Mouse (Mus musculus) v-Abl transformed pro-B cells (cell line): ENCODE data around the gene Gpc3.

Source experiments
- in situ Hi-C, 2 experiments: fragments of 400-800 bp; cut with MboI; formaldehyde crosslinking; loops; one replicate each; pipeline ENCODE4 v1.15.1; 2025; ENCODE audit not compliant: unreplicated experiment in 2 of 2

Gene Gpc3

GRCm38 (mm10) chrX:52559995-52560394, 53.8 kb downstream of the Gpc3 start:
- in situ Hi-C loops: no loop called here

- in situ Hi-C loops: no loop called here
Measured at GRCm38 (mm10) chrX:52558526-52558925, 55.2 kb downstream of the Gpc3 start.

- in situ Hi-C loops: no loop called here
Measured at GRCm38 (mm10) chrX:52557489-52557888, 56.3 kb downstream of the Gpc3 start.

GRCm38 (mm10) chrX:52551296-52551695, 62.5 kb downstream of the Gpc3 start:
- in situ Hi-C loops: no loop called here

GRCm38 (mm10) chrX:52544623-52545022, 69.1 kb downstream of the Gpc3 start:
- in situ Hi-C loops: no loop called here

GRCm38 (mm10) chrX:52537282-52537681, 76.5 kb downstream of the Gpc3 start:
- in situ Hi-C loops: no loop called here

- in situ Hi-C loops: no loop called here
Measured at GRCm38 (mm10) chrX:52533766-52534165, 80.0 kb downstream of the Gpc3 start.

- in situ Hi-C loops: no loop called here
Measured at GRCm38 (mm10) chrX:52533098-52533497, 80.7 kb downstream of the Gpc3 start.

GRCm38 (mm10) chrX:52532124-52532523, 81.6 kb downstream of the Gpc3 start:
- in situ Hi-C loops: no loop called here

- in situ Hi-C loops: no loop called here
Measured at GRCm38 (mm10) chrX:52526086-52526485, 87.7 kb downstream of the Gpc3 start.

- in situ Hi-C loops: no loop called here
Measured at GRCm38 (mm10) chrX:52525132-52525531, 88.6 kb downstream of the Gpc3 start.

GRCm38 (mm10) chrX:52514553-52514952, 99.2 kb downstream of the Gpc3 start:
- in situ Hi-C loops: no loop called here

- in situ Hi-C loops: no loop called here
Measured at GRCm38 (mm10) chrX:52511151-52511550, 102.6 kb downstream of the Gpc3 start.

- in situ Hi-C loops: no loop called here
Measured at GRCm38 (mm10) chrX:52503857-52504256, 109.9 kb downstream of the Gpc3 start.

- in situ Hi-C loops: no loop called here
Measured at GRCm38 (mm10) chrX:52489461-52489860, 124.3 kb downstream of the Gpc3 start.

- in situ Hi-C loops: loop anchor here (10.0 to 25.0 kb wide), 3 partner anchors 257 to 482 kb away; no protein-coding TSS in a partner anchor
Measured at GRCm38 (mm10) chrX:52455074-52455588, 158.6 kb downstream of the Gpc3 start.

GRCm38 (mm10) chrX:52453445-52454182, 160.1 kb downstream of the Gpc3 start:
- in situ Hi-C loops: loop anchor here (10.0 to 25.0 kb wide), 3 partner anchors 259 to 484 kb away; no protein-coding TSS in a partner anchor

- in situ Hi-C loops: no loop called here
Measured at GRCm38 (mm10) chrX:52449177-52449576, 164.6 kb downstream of the Gpc3 start.

- in situ Hi-C loops: no loop called here
Measured at GRCm38 (mm10) chrX:52448496-52448895, 165.3 kb downstream of the Gpc3 start.

- in situ Hi-C loops: no loop called here
Measured at GRCm38 (mm10) chrX:52446530-52446929, 167.2 kb downstream of the Gpc3 start.

- in situ Hi-C loops: no loop called here
Measured at GRCm38 (mm10) chrX:52444977-52445376, 168.8 kb downstream of the Gpc3 start.

GRCm38 (mm10) chrX:52441798-52442197, 172.0 kb downstream of the Gpc3 start:
- in situ Hi-C loops: no loop called here
